Mouse (Mus musculus): ENCODE results near the gene Pola2.

- no peak for TF ChIP-seq CTCF (IDR thresholded peaks at IDR 0.05; ENCODE audit: borderline replicate concordance, control insufficient read depth, extremely low read depth, insufficient read depth, low read length, poor library complexity)
- TF ChIP-seq POLR2A (IDR thresholded peaks at IDR 0.05; ENCODE audit: control insufficient read depth, extremely low read depth, insufficient read depth, low read length, poor library complexity) = no peak
These were observed 34.2 kb upstream of the Pola2 start for GRCm38 (mm10) chr19:5998180-5998579.

Measured in thymus, adult 2 months (tissue).